Mouse (Mus musculus): Measurements from ENCODE around the gene Ackr3.

- no peak for TF ChIP-seq CTCF (conservative IDR thresholded peaks at IDR 0.05; ENCODE audit: low read length)
- no peak for TF ChIP-seq NANOG (IDR thresholded peaks at IDR 0.05; ENCODE audit: borderline replicate concordance, low read length)
- no peak for TF ChIP-seq POU5F1 (IDR thresholded peaks at IDR 0.05; ENCODE audit: borderline replicate concordance, low read length)
Measured at GRCm38 (mm10) chr1:90210761-90211160, 7.0 kb downstream of the Ackr3 start.

Measured in E14TG2a.4 (cell line).